Mouse (Mus musculus) C2C12 (cell line): ENCODE data around the gene Pltp. TPM values are rescaled to one million over a fixed set of nuclear protein-coding genes. Genes with fewer than 3 reads are reported as not detected.

Source experiments
- H3K27me3 ChIP-seq: one replicate; pipeline ENCODE4 v1.6.1; 2011; ENCODE audit not compliant: control insufficient read depth, insufficient read depth, insufficient read length
- H3K36me3 ChIP-seq: one replicate; pipeline ENCODE4 v1.6.1; 2011; ENCODE audit not compliant: control insufficient read depth, insufficient read depth
- H3K4me3 ChIP-seq: one replicate; pipeline ENCODE4 v1.5.1; 2011; ENCODE audit warnings: mild to moderate bottlenecking, control low read depth; ENCODE audit not compliant: poor library complexity, insufficient read depth, severe bottlenecking
- H3K79me2 ChIP-seq: one replicate; pipeline ENCODE4 v1.6.1; 2011; ENCODE audit not compliant: control insufficient read depth, insufficient read depth
- H3K79me3 ChIP-seq: one replicate; pipeline ENCODE4 v1.6.1; 2011; ENCODE audit warnings: low read depth, control low read depth
- H3ac ChIP-seq: one replicate; pipeline ENCODE3; 2011; ENCODE audit warnings: low read depth; ENCODE audit not compliant: control insufficient read depth, insufficient read length
- CEBPB ChIP-seq: IDR thresholded peaks from one replicate; pipeline ENCODE4 v1.6.1; 2011; ENCODE audit warnings: low read depth, mild to moderate bottlenecking, control low read depth, moderate library complexity
- CTCF ChIP-seq: IDR thresholded peaks from one replicate; pipeline ENCODE4 v1.5.1; 2011; ENCODE audit not compliant: control insufficient read depth, insufficient read depth, insufficient read length
- FOSL1 ChIP-seq: IDR thresholded peaks from one replicate; pipeline ENCODE4 v1.8.0; 2011; ENCODE audit warnings: mild to moderate bottlenecking, low read length; ENCODE audit not compliant: poor library complexity, insufficient read depth, severe bottlenecking
- MAX ChIP-seq: IDR thresholded peaks from one replicate; pipeline ENCODE4 v1.6.1; 2011; ENCODE audit warnings: mild to moderate bottlenecking, control low read depth
- MYOD1 ChIP-seq: IDR thresholded peaks from one replicate; pipeline ENCODE4 v1.6.1; 2011; ENCODE audit warnings: low read depth; ENCODE audit not compliant: control insufficient read depth, insufficient read length
- MYOG ChIP-seq: IDR thresholded peaks from one replicate; pipeline ENCODE4 v1.6.1; 2011; ENCODE audit not compliant: control insufficient read depth, insufficient read length; ENCODE audit errors: extremely low read depth
- USF1 ChIP-seq: IDR thresholded peaks from one replicate; pipeline ENCODE4 v1.6.1; 2011; ENCODE audit warnings: low read depth, mild to moderate bottlenecking, control low read depth, moderate library complexity
- polyA plus RNA-seq: library from polyadenylated mRNA; unstranded; fragments of >200 nt; fragmentation: generic; extraction: Trizol; gene quantifications from one replicate; pipeline ENCODE4 v1.2.1, GENCODE M21; 2012; ENCODE audit warnings: missing spikeins

Gene Pltp
- polyA plus RNA-seq, 1 experiment = 13.3 TPM

DNA sequence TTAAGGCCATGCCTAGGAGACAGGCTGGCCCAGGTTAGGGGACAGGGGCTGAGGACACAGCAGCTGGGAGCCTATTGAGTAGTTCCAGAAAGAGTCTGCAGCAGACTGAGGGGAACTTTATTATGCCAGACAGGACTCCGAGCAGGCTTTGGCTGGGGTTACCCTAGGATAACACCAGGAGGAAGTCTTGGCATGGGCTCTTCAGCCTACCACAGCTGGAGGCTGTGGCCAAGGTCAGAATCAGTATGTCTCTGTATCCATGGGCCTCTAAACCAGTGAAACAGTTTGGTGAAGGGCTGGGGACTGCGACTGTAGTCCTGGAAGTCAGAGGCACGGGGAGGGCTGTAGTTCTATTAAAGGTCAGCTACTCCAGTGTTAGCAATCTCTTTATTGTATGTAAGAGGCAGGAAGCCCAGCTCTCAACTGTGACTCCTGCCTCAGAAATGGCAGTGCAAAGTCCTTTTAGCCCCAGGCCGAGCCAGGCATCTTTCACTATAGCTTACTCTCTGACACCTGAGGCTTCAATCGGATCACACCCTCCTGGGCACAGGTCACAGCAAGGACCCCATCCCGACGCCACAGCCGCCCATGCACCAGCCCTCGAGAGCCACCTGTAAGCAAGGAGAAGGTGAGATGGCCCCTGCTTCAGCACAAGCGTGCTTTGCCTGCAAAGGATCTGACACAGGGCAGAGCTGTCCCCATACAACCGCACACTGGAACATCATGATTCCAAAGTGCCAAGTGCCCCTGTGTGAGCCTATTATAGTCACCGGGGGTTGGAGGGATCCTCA, 64.9 kb downstream of the Pltp start:
- H3ac ChIP-seq = no peak overlapping the region
- no peaks in the 10 kb centered on the region for H3K27me3 ChIP-seq
- TF ChIP-seq FOSL1 (no peak), CEBPB (no peak), CTCF (no peak), MAX (no peak), MYOG (no peak), MYOD1 (no peak), USF1 (no peak)
- peaks cover 75% of the 10 kb centered on the region for H3K36me3 ChIP-seq
- no peak overlapping the region for H3K4me3 ChIP-seq
- no peaks in the 10 kb centered on the region for H3K79me3 ChIP-seq
- peaks cover 7% of the 10 kb centered on the region for H3K79me2 ChIP-seq

DNA sequence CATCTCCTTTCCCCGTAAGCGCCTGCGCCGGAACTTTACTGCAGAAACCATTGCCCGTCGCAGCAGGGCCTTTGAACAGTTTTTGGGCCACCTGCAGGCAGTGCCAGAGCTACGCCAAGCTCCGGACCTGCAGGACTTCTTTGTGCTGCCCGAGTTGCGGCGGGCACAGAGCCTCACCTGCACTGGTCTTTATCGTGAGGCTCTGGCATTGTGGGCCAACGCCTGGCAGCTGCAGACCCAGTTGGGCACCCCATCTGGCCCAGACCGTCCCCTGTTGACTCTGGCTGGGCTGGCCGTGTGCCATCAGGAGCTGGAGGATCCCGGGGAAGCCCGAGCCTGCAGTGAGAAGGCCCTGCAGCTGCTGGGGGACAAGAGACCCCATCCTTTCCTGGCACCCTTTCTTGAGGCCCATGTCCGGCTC, 65.7 kb downstream of the Pltp start:
- Histone ChIP-seq H3ac (no peak overlapping the region), H3K79me3 (no peaks in the 10 kb centered on the region), H3K79me2 (peaks cover 9% of the 10 kb centered on the region), H3K36me3 (peaks cover 69% of the 10 kb centered on the region), H3K4me3 (no peak overlapping the region), H3K27me3 (no peaks in the 10 kb centered on the region)
- no peak for TF ChIP-seq USF1
- no peak for TF ChIP-seq FOSL1
- no peak for TF ChIP-seq MYOG

DNA sequence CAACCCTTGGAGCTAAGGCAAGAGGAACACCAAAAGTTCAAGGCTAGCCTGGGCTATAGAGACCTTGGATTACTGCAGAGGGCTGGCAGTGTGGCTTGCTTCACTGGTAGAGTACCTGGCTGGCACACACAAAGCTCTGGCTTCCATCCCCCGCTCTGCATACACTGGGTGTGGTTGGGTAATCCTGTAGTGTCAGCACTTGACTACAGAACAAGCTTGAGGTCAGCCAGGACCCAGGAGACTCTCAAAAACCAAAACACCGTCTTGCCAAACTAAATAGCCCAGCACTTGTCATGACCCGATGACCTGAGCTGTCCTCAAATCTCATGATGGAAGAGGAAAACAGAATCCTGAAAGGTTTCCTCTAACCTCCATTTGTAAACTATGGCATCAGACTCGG, 67.1 kb downstream of the Pltp start:
- Histone ChIP-seq H3K79me3 (no peaks in the 10 kb centered on the region), H3K79me2 (peaks cover 9% of the 10 kb centered on the region), H3ac (no peak overlapping the region), H3K27me3 (no peaks in the 10 kb centered on the region), H3K4me3 (no peak overlapping the region), H3K36me3 (peaks cover 62% of the 10 kb centered on the region)
- TF ChIP-seq CEBPB = no peak
- no peak for TF ChIP-seq FOSL1
- TF ChIP-seq CTCF = no peak
- TF ChIP-seq MYOD1 = no peak
- TF ChIP-seq USF1 = no peak
- no peak for TF ChIP-seq MAX
- TF ChIP-seq MYOG = no peak

Other genes with a start within 250 kb of the Pltp start
- gene Wfdc6b, start 244.2 kb downstream of the Pltp start, polyA plus RNA-seq = not detected
- gene Wfdc8, start 244.1 kb downstream of the Pltp start, polyA plus RNA-seq = not detected
- gene Wfdc16, start 218.9 kb downstream of the Pltp start, polyA plus RNA-seq = not detected
- not detected for gene Wfdc10, start 201.7 kb downstream of the Pltp start, polyA plus RNA-seq
- gene Wfdc9, start 201.1 kb downstream of the Pltp start, polyA plus RNA-seq = not detected
- not detected for gene Wfdc11, start 183.6 kb downstream of the Pltp start, polyA plus RNA-seq
- gene Wfdc13, start 172.6 kb downstream of the Pltp start, polyA plus RNA-seq = not detected
- gene Spint4, start 159.2 kb downstream of the Pltp start, polyA plus RNA-seq = not detected
- not detected for gene Spint5, start 142.4 kb downstream of the Pltp start, polyA plus RNA-seq
- gene Wfdc3, start 111.8 kb downstream of the Pltp start, polyA plus RNA-seq = 0.13 TPM
- 47.3 TPM for gene Dnttip1, start 111.7 kb downstream of the Pltp start, polyA plus RNA-seq
- 279 TPM for gene Ube2c, start 87.8 kb downstream of the Pltp start, polyA plus RNA-seq
- gene Tnnc2, start 77.7 kb downstream of the Pltp start, polyA plus RNA-seq = 4.7 TPM
- 19.5 TPM for gene Snx21, start 71.9 kb downstream of the Pltp start, polyA plus RNA-seq
- gene Acot8, start 52.8 kb downstream of the Pltp start, polyA plus RNA-seq = 20.5 TPM
- 2.9 TPM for gene Zswim3, start 52.6 kb downstream of the Pltp start, polyA plus RNA-seq
- gene Zswim1, start 35.0 kb downstream of the Pltp start, polyA plus RNA-seq = 10.0 TPM
- not detected for gene Spata25, start 29.2 kb downstream of the Pltp start, polyA plus RNA-seq
- 160 TPM for gene Ctsa, start 24.8 kb downstream of the Pltp start, polyA plus RNA-seq
- gene Neurl2, start 24.3 kb downstream of the Pltp start, polyA plus RNA-seq = 11.3 TPM
- 46.5 TPM for gene Pcif1, start 21.6 kb upstream of the Pltp start, polyA plus RNA-seq
- gene Zfp335, start 54.0 kb upstream of the Pltp start, polyA plus RNA-seq = 11.7 TPM
- 1.1 TPM for gene Mmp9, start 83.1 kb upstream of the Pltp start, polyA plus RNA-seq
- 0.12 TPM for gene Slc12a5, start 103.1 kb upstream of the Pltp start, polyA plus RNA-seq
- gene Ncoa5, start 177.2 kb upstream of the Pltp start, polyA plus RNA-seq = 31.2 TPM
- gene Cd40, start 197.9 kb upstream of the Pltp start, polyA plus RNA-seq = 0.27 TPM
- gene 1700025C18Rik, start 233.0 kb upstream of the Pltp start, polyA plus RNA-seq = not detected